Mouse (Mus musculus) heart, embryonic 16.5 days (tissue): ENCODE measurements around the gene Nsl1. TPM values are rescaled to one million over a fixed set of nuclear protein-coding genes. Genes with fewer than 3 reads are reported as not detected.
A peak's percentile ranks its signal among the peaks of the same experiment; 100 is the strongest.
"Not testable (repeated sequence)": the region's sequence is repeated elsewhere in the genome, so short reads cannot be mapped to it uniquely, and the experiment has no call there.

Source experiments
- ATAC-seq: fragments of 200-750 bp; cut with Nextera tagmentation; replicated peaks from 2 replicates; pipeline ENCODE4 v1.8.0; 2017; ENCODE audit warnings: moderate number of reproducible peaks; ENCODE audit not compliant: insufficient read depth, low FRiP score; ENCODE audit errors: extremely low read depth
- H3K27ac ChIP-seq: fragments of 300-500 bp; sonication (generic); 2 replicates; pipeline ENCODE4 v1.5.1; 2014; ENCODE audit warnings: mild to moderate bottlenecking, low read length, control low read depth, moderate library complexity
- H3K27me3 ChIP-seq: fragments of 300-500 bp; sonication (generic); 2 replicates; pipeline ENCODE4 v1.6.1; 2014; ENCODE audit warnings: low read length, mixed read lengths; ENCODE audit not compliant: control insufficient read depth, insufficient read depth
- H3K36me3 ChIP-seq: fragments of 300-500 bp; sonication (generic); 2 replicates; pipeline ENCODE4 v1.6.1; 2014; ENCODE audit not compliant: control insufficient read depth, insufficient read depth
- H3K4me1 ChIP-seq: fragments of 300-500 bp; sonication (generic); 2 replicates; pipeline ENCODE4 v1.6.1; 2014; ENCODE audit warnings: low read length, mixed read lengths; ENCODE audit not compliant: control insufficient read depth, insufficient read depth
- H3K4me2 ChIP-seq: fragments of 300-500 bp; sonication (generic); 2 replicates; pipeline ENCODE4 v1.6.1; 2014; ENCODE audit warnings: low read depth, mild to moderate bottlenecking, control low read depth, low read length
- H3K4me3 ChIP-seq: fragments of 300-500 bp; sonication (generic); 2 replicates; pipeline ENCODE4 v1.5.1; 2014; ENCODE audit warnings: mild to moderate bottlenecking, control low read depth, low read length
- H3K9ac ChIP-seq: fragments of 300-500 bp; sonication (generic); 2 replicates; pipeline ENCODE4 v1.6.1; 2014; ENCODE audit warnings: low read length, control low read depth
- H3K9me3 ChIP-seq: fragments of 300-500 bp; sonication (generic); replicated peaks from 2 replicates; pipeline ENCODE4 v1.6.1; 2016; ENCODE audit warnings: low read length; ENCODE audit not compliant: control insufficient read depth
- WGBS: fragments of 180-500 bp; shearing (Covaris S2); extraction: QIAGEN DNeasy Blood & Tissue Kit; methylation state at CpG from one replicate; pipeline ENCODE4 v1.1.7; 2014; 5-methylcytosine and 5-hydroxymethylcytosine counted together
- polyA plus RNA-seq: library from polyadenylated mRNA; unstranded; fragments of >200 nt; fragmentation: Nextera tagmentation; extraction: Ambion mirVana; gene quantifications from 2 replicates; pipeline ENCODE4 v1.2.1, GENCODE M21; 2015

Gene Nsl1
- polyA plus RNA-seq: 12.0 and 15.4 TPM in 2 replicates

- WGBS: under 1% methylated on average over 56 of the region's 56 CpGs
- peaks cover 14% of the 10 kb centered on the region for H3K4me1 ChIP-seq
- H3K36me3 ChIP-seq: 0 out of 2 replicates have a peak, but pooled peaks cover 3% of the 10 kb centered on the region
- peak within 1 kb of the TSS; percentile 56 for H3K27ac ChIP-seq
- H3K27me3 ChIP-seq: no peaks in the 10 kb centered on the region
- peak within 1 kb of the TSS; percentile 74 for H3K4me2 ChIP-seq
- no peaks in the 10 kb centered on the region for H3K9me3 ChIP-seq
- ATAC-seq: peak; percentile 79
- peak within 1 kb of the TSS; percentile 78 for H3K9ac ChIP-seq
- peak within 1 kb of the TSS; percentile 70 for H3K4me3 ChIP-seq
Observed at GRCm38 (mm10) chr1:191062781-191063485, at the start of gene Nsl1, which contains the start of gene Tatdn3. TSS of gene Nsl1 (plus strand) at chr1:191063012. TSS of gene Tatdn3 (minus strand) at chr1:191062932.

- no peak overlapping the region for H3K4me2 ChIP-seq
- no peaks in the 10 kb centered on the region for H3K9me3 ChIP-seq
- 96% methylated on average over 3 of the region's 3 CpGs for WGBS
- no peaks in the 10 kb centered on the region for H3K4me1 ChIP-seq
- H3K9ac ChIP-seq: no peak overlapping the region
- ATAC-seq: no peak
- no peak overlapping the region for H3K27ac ChIP-seq
- peaks cover 36% of the 10 kb centered on the region for H3K36me3 ChIP-seq
- H3K27me3 ChIP-seq: no peaks in the 10 kb centered on the region
- H3K4me3 ChIP-seq: no peak overlapping the region
Observed at GRCm38 (mm10) chr1:191014271-191014670, 48.5 kb upstream of the Nsl1 start.

GRCm38 (mm10) chr1:191019803-191020202, 43.0 kb upstream of the Nsl1 start:
- no peak overlapping the region for H3K4me2 ChIP-seq
- H3K9me3 ChIP-seq: no peaks in the 10 kb centered on the region
- no peak for ATAC-seq
- no peaks in the 10 kb centered on the region for H3K27me3 ChIP-seq
- H3K9ac ChIP-seq: no peak overlapping the region
- peaks cover 2% of the 10 kb centered on the region; the same call in 1 of the 2 replicates for H3K4me1 ChIP-seq
- H3K27ac ChIP-seq: no peak overlapping the region
- WGBS: 82% methylated on average over 5 of the region's 5 CpGs
- peaks cover 13% of the 10 kb centered on the region for H3K36me3 ChIP-seq
- no peak overlapping the region for H3K4me3 ChIP-seq

- H3K4me1 ChIP-seq: peaks cover 7% of the 10 kb centered on the region; the same call in 1 of the 2 replicates
- no peaks in the 10 kb centered on the region for H3K9me3 ChIP-seq
- 81% methylated on average over 3 of the region's 3 CpGs for WGBS
- H3K27ac ChIP-seq: no peak overlapping the region
- no peak overlapping the region for H3K4me3 ChIP-seq
- no peaks in the 10 kb centered on the region for H3K27me3 ChIP-seq
- ATAC-seq: no peak
- H3K36me3 ChIP-seq: peaks cover 11% of the 10 kb centered on the region
- H3K4me2 ChIP-seq: no peak overlapping the region
- no peak overlapping the region for H3K9ac ChIP-seq
Observed at GRCm38 (mm10) chr1:191020217-191020924, 42.4 kb upstream of the Nsl1 start.

GRCm38 (mm10) chr1:191021016-191021415, 41.8 kb upstream of the Nsl1 start:
- Histone ChIP-seq H3K4me2 (no peak overlapping the region), H3K9ac (no peak overlapping the region), H3K36me3 (peaks cover 11% of the 10 kb centered on the region), H3K27me3 (no peaks in the 10 kb centered on the region), H3K4me3 (no peak overlapping the region), H3K9me3 (no peaks in the 10 kb centered on the region), H3K27ac (no peak overlapping the region), H3K4me1 (peaks cover 7% of the 10 kb centered on the region; the same call in 1 of the 2 replicates)
- ATAC-seq: no peak
- 87% methylated on average over 7 of the region's 7 CpGs for WGBS

GRCm38 (mm10) chr1:191023140-191023539, 39.7 kb upstream of the Nsl1 start:
- no peak overlapping the region for H3K9ac ChIP-seq
- WGBS: 78% methylated on average over 2 of the region's 2 CpGs

GRCm38 (mm10) chr1:191023806-191024205, 39.0 kb upstream of the Nsl1 start:
- not testable (repeated sequence) for ATAC-seq, H3K27me3 ChIP-seq, H3K36me3 ChIP-seq, H3K9me3 ChIP-seq, H3K9ac ChIP-seq, H3K4me2 ChIP-seq, H3K4me3 ChIP-seq, H3K27ac ChIP-seq
- 93% methylated on average over 5 of the region's 6 CpGs for WGBS
- peaks cover 13% of the 10 kb centered on the region for H3K4me1 ChIP-seq

More at GRCm38 (mm10) chr1:191023140-191023539, 39.7 kb upstream of the Nsl1 start:
- H3K9me3 ChIP-seq: no peaks in the 10 kb centered on the region
- H3K4me1 ChIP-seq: peaks cover 13% of the 10 kb centered on the region
- no peak overlapping the region for H3K4me3 ChIP-seq
- no peaks in the 10 kb centered on the region for H3K27me3 ChIP-seq
- no peak overlapping the region for H3K27ac ChIP-seq
- H3K36me3 ChIP-seq: peaks cover 9% of the 10 kb centered on the region
- no peak for ATAC-seq
- H3K4me2 ChIP-seq: no peak overlapping the region

GRCm38 (mm10) chr1:191025016-191026012, 37.5 kb upstream of the Nsl1 start:
- no peaks in the 10 kb centered on the region for H3K9me3 ChIP-seq
- H3K4me1 ChIP-seq: peaks cover 13% of the 10 kb centered on the region
- peak; percentile 23 for ATAC-seq
- H3K36me3 ChIP-seq: peaks cover 6% of the 10 kb centered on the region
- peak overlapping the region; percentile 95 for H3K9ac ChIP-seq
- 1% methylated on average over 68 of the region's 69 CpGs for WGBS
- peak overlapping the region; percentile 89 for H3K27ac ChIP-seq
- H3K4me3 ChIP-seq: peak overlapping the region; percentile 85
- H3K4me2 ChIP-seq: peak overlapping the region; percentile 98
- no peaks in the 10 kb centered on the region for H3K27me3 ChIP-seq
